Mouse (Mus musculus) mouse trophoblast stem cell (cell line): ENCODE measurements around the gene Lhx2.

Experiments
- in situ Hi-C, 2 experiments: fragments of 300-500 bp; cut with MseI, MboI; formaldehyde crosslinking; loops; 2 replicates in 1 of 2; 3 replicates in 1 of 2; pipeline ENCODE4 v1.15.1; 2025

The Lhx2 gene

DNA sequence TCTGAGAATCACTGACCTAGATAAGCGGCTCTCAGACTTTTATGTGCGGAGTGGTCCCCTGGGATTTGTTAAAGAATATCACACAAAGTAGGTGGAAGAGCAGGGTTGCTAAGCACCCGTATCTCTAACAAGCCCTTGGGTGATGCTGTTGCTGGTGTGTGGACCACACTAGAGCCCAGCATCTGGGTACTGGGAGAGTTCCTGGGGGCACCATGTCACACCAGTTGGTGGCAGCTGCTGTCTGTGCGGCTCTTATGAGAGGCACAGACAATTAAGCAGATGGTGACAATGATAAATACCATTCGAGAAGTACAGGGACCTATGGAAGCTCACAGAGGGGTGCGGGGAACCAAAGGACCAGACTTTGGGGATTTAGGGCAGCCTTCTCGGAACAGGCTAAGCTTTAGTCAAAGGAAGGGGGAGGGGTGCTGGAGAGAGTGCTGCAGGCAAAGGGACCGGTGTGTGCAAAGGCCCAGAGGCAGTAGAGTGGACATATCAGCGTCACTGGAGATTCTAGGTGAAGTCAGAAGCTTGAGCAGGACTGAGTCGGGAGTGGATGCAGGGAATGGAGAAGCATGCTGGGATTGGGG lies 65.0 kb downstream of the Lhx2 start:
- in situ Hi-C loops: no loop called here

DNA sequence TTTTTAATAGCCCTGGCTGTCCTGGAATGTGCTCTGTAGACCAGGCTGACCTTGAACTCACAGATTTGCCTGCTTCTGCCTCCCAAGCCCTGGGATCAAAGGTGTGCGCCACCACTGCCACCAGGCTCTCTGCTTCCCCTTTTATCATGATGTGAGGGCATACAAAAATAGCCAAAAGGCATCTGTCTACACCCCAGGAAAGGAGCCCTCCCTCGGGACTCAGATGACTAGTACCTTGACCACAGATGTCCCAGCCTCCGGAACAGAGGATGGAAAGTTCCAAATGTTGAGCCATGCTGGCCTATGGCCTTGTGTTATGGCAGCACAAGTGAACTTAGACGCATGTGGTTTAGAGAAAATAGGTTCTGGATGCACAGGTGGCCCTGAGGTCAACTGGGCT lies 66.3 kb downstream of the Lhx2 start:
- in situ Hi-C loops: no loop called here

DNA sequence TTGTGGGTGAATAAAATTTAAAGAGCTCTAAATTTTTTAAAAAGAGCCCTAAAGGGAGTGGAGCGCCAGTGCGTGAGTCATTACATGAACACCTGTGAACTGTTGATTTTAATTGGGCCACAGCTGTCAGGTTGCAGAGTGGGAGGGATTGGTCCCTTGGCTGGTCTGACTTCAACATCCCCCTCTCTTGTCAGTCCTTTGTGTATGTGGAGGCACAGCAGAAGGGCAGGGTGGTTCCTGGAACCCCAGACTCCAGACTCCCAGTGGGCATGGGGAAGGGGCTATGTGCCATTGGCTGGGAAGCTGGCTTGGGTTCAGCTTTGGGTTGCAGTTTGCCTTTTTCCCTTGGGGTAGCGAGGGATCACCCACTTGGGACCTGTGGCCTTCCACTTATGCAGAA lies 70.2 kb downstream of the Lhx2 start:
- in situ Hi-C loops: no loop called here

DNA sequence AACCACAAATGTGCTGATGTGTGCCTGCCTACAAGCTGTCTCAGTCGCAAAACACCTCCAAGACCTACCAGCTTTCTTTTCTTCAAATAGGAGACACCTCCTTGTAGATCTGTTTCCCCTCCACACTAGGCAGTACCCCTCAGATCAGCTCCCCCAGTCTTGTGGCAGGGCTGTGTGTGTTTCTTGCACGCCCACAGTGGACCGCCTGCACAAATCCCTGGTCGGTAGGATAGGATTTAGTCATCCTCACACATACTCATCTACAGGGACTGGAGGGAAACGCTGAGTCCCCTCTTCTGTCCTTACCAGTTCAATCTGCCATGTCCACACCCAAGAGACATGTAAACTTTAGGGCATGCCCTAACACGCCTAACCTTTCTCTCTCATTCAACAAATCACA lies 71.1 kb downstream of the Lhx2 start:
- in situ Hi-C loops: no loop called here

DNA sequence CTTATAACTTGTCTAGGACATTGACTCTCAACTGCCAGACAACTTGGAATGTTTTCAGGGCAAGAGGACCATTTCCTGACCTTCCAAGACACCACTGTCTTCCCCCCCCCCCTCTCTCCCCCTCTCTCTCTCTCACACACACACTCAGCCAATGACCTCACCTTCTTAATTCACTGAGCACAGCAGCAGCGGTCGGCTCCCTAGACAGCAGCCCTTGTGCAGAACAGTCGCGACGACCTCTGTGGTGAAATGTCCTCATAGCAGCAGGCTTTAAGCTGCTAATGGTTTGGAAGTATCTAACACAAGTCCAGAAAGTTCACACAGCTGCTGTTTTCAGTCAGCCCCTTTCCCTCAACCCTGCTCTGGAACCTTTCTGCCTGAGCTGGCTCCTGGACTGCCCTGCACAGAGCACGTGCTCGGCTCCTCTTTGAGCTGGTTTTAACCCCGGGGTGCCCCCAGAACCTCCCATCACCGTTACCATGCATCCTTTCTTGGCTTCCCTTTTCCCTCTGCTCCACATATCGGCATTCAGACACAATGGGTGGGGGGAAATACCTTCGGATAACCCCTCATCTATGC lies 73.6 kb downstream of the Lhx2 start:
- in situ Hi-C loops: no loop called here

DNA sequence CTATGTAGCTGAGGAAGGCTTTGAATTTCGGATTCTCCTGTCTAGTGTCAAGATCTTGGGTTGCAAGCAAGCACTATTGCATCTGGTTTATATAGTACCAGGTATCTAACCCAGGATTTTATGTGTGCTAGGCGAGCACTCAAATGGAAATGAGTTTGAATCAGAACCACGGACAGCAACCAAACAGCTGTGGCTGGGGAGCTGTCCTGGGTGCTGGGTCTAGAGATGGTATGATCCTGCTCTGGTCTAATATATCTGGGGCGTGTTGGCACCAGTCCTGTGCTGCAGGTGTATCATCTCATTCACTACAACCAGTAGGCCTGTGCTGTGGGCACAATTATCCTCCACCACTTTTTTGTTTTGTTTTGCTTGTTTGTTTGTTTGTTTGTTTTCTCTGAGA lies 78.9 kb downstream of the Lhx2 start:
- in situ Hi-C loops: no loop called here
